Mouse (Mus musculus) T-cell, adult 2 months (primary cell): ENCODE measurements around the gene 6430571L13Rik.

Experiments used
- DNase-seq: peaks from one replicate; pipeline ENCODE4 v3.0.0; 2022; ENCODE audit warnings: low spot score

The 6430571L13Rik gene

GRCm38 (mm10) chr9:107386722-107387121, 46.3 kb downstream of the 6430571L13Rik start:
- DNase-seq = peak; percentile 18

- DNase-seq = no peak
These were observed 47.3 kb downstream of the 6430571L13Rik start for GRCm38 (mm10) chr9:107387708-107388107.

- DNase-seq = no peak
These were observed 47.9 kb downstream of the 6430571L13Rik start for GRCm38 (mm10) chr9:107388263-107388662.

GRCm38 (mm10) chr9:107396397-107396796, 56.0 kb downstream of the 6430571L13Rik start:
- DNase-seq = no peak

- DNase-seq = no peak
These were observed 58.6 kb downstream of the 6430571L13Rik start for GRCm38 (mm10) chr9:107398968-107399367.

- DNase-seq = no peak
These were observed 59.1 kb downstream of the 6430571L13Rik start, which contains the start of gene Cacna2d2 for GRCm38 (mm10) chr9:107399491-107399971. Cacna2d2 (plus strand) TSS chr9:107399612.

- no peak for DNase-seq
These were observed 59.7 kb downstream of the 6430571L13Rik start for GRCm38 (mm10) chr9:107400060-107400511.

- DNase-seq = no peak
These were observed 60.4 kb downstream of the 6430571L13Rik start for GRCm38 (mm10) chr9:107400666-107401285.
